Mouse (Mus musculus) forebrain, embryonic 13.5 days (tissue): Measurements from ENCODE around the gene Epc2. TPM values are rescaled to one million over a fixed set of nuclear protein-coding genes. Genes with fewer than 3 reads are reported as not detected.
A peak's percentile ranks its signal among the peaks of the same experiment; 100 is the strongest.

ENCODE experiments used
- ATAC-seq: fragments of 200-750 bp; cut with Nextera tagmentation; 2 replicates; pipeline ENCODE4 v1.8.0; 2017
- H3K27ac ChIP-seq: fragments of 300-500 bp; sonication (generic); 2 replicates; pipeline ENCODE4 v1.5.1; 2015; ENCODE audit warnings: inconsistent platforms, mild to moderate bottlenecking, moderate library complexity
- H3K27me3 ChIP-seq: fragments of 300-500 bp; sonication (generic); 2 replicates; pipeline ENCODE4 v1.6.1; 2015; ENCODE audit warnings: mild to moderate bottlenecking, inconsistent platforms
- H3K36me3 ChIP-seq: fragments of 300-500 bp; sonication (generic); 2 replicates; pipeline ENCODE4 v1.6.1; 2015; ENCODE audit warnings: mild to moderate bottlenecking, inconsistent platforms; ENCODE audit not compliant: poor library complexity, severe bottlenecking
- H3K4me1 ChIP-seq: fragments of 300-500 bp; sonication (generic); 2 replicates; pipeline ENCODE4 v1.6.1; 2015; ENCODE audit warnings: inconsistent platforms
- H3K4me2 ChIP-seq: fragments of 300-500 bp; sonication (generic); 2 replicates; pipeline ENCODE4 v1.6.1; 2015; ENCODE audit warnings: inconsistent platforms, mild to moderate bottlenecking, moderate library complexity
- H3K4me3 ChIP-seq: fragments of 300-500 bp; sonication (generic); 2 replicates; pipeline ENCODE4 v1.5.1; 2015; ENCODE audit warnings: mild to moderate bottlenecking, inconsistent platforms
- H3K9ac ChIP-seq: fragments of 300-500 bp; sonication (generic); 2 replicates; pipeline ENCODE4 v1.6.1; 2015; ENCODE audit warnings: mild to moderate bottlenecking, inconsistent platforms
- H3K9me3 ChIP-seq: fragments of 300-500 bp; sonication (generic); replicated peaks from 2 replicates; pipeline ENCODE4 v1.6.1; 2016; ENCODE audit warnings: inconsistent platforms
- WGBS: fragments of 180-500 bp; shearing (Covaris S2); methylation state at CpG from one replicate; pipeline ENCODE4 v1.1.7; 2015; 5-methylcytosine and 5-hydroxymethylcytosine counted together
- polyA plus RNA-seq: library from polyadenylated mRNA; unstranded; fragments of >200 nt; fragmentation: Nextera tagmentation; extraction: Ambion mirVana; gene quantifications from 2 replicates; pipeline ENCODE4 v1.2.1, GENCODE M21; 2015

Epc2 gene
- polyA plus RNA-seq, 1 experiment from 2014 or later = 14.7 TPM

DNA sequence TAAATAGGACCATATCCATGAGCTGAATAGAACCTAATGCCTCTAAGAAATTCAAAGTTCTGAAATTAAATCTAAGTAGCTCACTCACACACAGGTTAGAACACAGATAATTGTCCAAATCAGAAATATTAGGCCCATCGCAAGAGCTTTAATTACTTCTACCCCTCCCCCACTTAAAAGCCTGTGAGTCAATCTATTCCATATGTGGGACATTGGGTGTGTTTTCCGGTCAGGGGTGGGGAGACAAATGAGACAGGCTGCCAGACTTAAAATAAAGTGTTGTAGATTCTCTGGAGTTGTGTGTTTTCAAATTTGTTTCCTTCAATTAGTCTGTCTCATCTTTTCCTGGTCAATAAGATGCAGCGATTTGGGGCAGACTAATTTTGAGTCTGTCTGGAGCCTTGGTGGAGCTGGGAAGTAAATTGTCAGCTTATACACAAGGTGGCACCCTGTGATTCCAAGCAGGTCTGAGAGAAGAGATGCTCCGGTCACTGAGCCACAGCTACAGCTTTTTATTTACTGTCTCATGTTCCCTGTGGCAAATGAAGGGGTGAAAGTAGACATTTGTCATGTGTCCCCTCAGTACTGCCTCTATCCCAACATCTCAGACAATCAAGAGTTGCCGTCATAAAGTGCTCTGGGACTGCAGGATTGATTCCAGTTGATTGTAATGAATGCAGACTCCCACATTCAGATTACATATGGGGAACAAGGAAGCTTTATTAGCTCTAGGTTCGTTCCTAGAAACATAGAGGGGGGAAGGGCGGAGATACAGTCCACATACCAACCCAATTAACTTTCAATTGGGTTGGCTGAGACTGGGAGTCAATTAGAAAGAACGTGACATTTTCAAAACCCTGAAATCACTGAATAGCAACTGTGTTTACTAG lies 3.5 kb upstream of the Epc2 start:
- Histone ChIP-seq H3K27ac (no peak overlapping the region), H3K4me2 (peak overlapping the region; percentile 7; the same call in 1 of the 2 replicates), H3K4me1 (peaks cover 23% of the 10 kb centered on the region), H3K27me3 (no peaks in the 10 kb centered on the region), H3K9me3 (no peaks in the 10 kb centered on the region), H3K36me3 (no peaks in the 10 kb centered on the region), H3K9ac (no peak overlapping the region), H3K4me3 (no peak overlapping the region)
- ATAC-seq = no peak
- 30% methylated on average over 8 of the region's 8 CpGs for WGBS

DNA sequence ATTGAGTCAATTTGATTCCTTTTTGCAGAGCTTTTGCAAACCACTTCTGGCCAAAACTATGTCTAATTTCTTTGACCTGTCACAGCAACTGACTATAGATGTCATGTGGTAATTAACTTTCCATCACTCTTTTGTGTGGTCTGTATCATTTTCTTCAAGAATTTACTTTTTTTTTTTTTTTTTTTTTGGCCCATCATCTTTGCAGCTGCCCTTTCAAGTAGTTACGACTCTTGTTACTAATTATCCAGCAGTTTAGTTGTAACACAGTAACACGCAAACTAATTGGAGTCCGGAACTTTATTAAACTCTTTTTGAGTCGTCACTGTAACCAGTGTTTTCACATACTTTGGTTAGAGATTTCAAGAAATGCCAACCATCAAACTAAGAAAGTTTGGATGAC lies 819 bp upstream of the Epc2 start:
- H3K27ac ChIP-seq = peak overlapping the region; percentile 100
- peaks cover 37% of the 10 kb centered on the region for H3K4me1 ChIP-seq
- ATAC-seq = no peak
- peak overlapping the region; percentile 74 for H3K4me2 ChIP-seq
- peak overlapping the region; percentile 85; the same call in 1 of the 2 replicates for H3K9ac ChIP-seq
- 5% methylated on average over 4 of the region's 4 CpGs for WGBS
- no peaks in the 10 kb centered on the region for H3K36me3 ChIP-seq
- peak overlapping the region; percentile 88 for H3K4me3 ChIP-seq
- H3K9me3 ChIP-seq = no peaks in the 10 kb centered on the region
- H3K27me3 ChIP-seq = no peaks in the 10 kb centered on the region

DNA sequence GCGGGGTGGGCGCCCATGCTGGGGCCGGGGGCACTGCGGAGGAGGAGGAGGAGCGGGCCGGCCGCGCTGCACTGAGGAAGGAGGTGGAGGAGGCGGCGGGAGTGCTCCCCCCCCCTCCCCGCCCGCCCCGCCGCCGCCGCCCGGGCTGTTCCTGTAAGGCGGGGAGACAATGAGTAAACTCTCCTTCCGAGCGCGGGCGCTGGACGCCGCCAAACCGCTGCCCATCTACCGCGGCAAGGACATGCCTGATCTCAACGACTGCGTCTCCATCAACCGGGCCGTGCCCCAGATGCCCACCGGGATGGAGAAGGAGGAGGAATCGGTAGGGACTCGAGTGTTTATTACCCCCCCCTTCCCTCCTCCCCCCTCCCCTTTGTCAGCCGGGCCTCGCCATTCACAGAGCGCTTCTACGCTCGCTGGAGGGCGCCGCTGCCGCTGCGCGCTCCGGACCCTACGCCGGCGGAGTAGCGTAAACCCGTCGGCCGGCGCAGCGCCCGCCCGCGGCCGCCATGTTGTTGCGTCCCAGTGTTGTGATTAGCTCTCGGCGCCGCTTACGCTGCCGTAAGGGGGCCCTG lies 438 bp downstream of the Epc2 start:
- no peaks in the 10 kb centered on the region for H3K36me3 ChIP-seq
- WGBS = 0% methylated on average over 44 of the region's 64 CpGs
- peak; percentile 94 for ATAC-seq

DNA sequence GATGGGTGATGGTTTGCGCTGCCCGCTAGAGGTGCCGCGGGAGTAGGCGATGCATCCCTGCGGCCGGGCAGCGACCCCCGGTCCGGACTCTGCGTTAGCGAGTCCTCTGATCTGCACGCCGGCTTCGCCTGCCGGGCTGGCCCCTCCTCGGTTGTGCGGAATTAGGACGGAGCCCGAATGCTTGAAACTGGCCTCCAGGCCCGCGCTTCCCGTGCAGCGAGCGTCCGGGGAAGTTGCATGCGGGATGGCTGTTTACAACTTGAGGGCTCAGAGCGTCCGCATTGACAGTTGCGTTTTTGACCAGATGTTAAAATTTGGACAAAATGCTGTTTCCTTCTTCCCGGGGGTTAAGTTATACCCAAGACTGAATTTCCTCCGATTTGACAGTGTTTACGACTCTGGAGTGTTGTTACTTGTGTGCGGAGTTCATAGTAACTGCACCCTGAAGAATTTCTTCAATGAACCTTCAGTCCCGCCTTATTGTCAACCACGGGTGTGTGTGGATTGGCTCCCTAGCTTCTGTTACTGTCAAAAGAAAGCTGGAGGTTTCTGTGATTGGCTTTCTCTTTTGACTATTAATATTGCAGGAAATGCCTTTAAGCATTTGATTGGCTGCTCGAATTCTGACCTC lies 1.3 kb downstream of the Epc2 start:
- WGBS = under 1% methylated on average over 37 of the region's 37 CpGs
- Histone ChIP-seq H3K36me3 (no peaks in the 10 kb centered on the region), H3K27me3 (no peaks in the 10 kb centered on the region), H3K9ac (peak overlapping the region; percentile 85), H3K9me3 (no peaks in the 10 kb centered on the region), H3K4me3 (peak overlapping the region; percentile 88), H3K4me2 (peak overlapping the region; percentile 74), H3K4me1 (peaks cover 46% of the 10 kb centered on the region), H3K27ac (peak overlapping the region; percentile 100)
- peak; percentile 60 for ATAC-seq

More for the DNA sequence above, 438 bp downstream of the Epc2 start:
- no peaks in the 10 kb centered on the region for H3K9me3 ChIP-seq
- H3K9ac ChIP-seq = peak overlapping the region; percentile 85
- H3K4me3 ChIP-seq = peak overlapping the region; percentile 88
- peak overlapping the region; percentile 74 for H3K4me2 ChIP-seq
- H3K27me3 ChIP-seq = no peaks in the 10 kb centered on the region
- peaks cover 48% of the 10 kb centered on the region for H3K4me1 ChIP-seq
- peak overlapping the region; percentile 100 for H3K27ac ChIP-seq

DNA sequence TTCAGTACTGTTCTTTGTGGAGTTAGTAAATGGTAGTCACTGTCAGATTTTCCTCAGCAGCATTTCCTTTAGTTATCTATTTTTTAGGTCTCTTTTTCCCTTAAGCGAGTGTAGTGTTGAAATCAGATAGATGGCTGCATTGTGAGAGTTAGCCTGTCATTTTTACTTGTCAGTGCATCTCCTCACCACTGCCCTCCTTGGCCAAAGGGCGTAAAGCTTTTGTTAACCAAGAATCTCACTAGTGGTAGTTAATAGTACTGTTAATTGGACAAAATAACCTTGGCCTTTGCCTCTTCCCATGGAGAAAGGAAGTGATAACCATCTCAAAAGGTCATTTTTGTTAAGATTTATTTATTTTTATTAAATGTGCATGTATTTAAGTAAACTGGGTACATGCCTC lies 6.5 kb downstream of the Epc2 start:
- Histone ChIP-seq H3K27ac (no peak overlapping the region), H3K4me1 (peaks cover 29% of the 10 kb centered on the region), H3K4me2 (no peak overlapping the region), H3K9me3 (peaks cover 6% of the 10 kb centered on the region), H3K27me3 (no peaks in the 10 kb centered on the region), H3K9ac (no peak overlapping the region), H3K4me3 (no peak overlapping the region), H3K36me3 (peaks cover 5% of the 10 kb centered on the region)
- no peak for ATAC-seq
- 85% methylated on average over 2 of the region's 2 CpGs for WGBS

DNA sequence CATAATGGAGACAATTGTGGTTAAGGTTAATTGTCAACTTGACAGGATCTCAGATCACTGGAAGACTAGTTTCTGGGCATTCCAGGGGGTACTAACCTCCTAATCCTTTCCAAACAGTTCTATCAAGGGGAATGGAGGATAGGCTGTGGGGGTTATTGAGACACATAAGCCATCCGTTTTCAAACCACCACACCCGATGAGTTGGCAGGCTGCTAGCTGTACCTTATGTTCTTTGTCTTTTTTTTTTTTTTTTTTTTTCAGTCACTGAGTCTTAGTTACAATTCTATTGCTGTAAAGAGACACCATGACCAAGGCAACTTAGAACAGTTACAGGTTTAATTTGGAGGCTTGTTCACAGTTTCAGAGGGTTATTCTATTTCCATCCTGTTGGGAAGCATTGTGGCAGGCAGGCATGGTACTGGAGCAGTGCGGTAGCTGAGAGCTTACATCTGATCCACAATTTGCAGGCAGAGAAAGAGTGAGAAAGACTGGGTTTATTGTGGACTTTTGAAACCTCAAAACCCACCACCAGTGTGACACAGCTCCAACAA lies 14.5 kb downstream of the Epc2 start:
- Histone ChIP-seq H3K27ac (no peak overlapping the region), H3K4me3 (no peak overlapping the region), H3K4me2 (no peak overlapping the region), H3K9ac (no peak overlapping the region), H3K36me3 (peaks cover 5% of the 10 kb centered on the region), H3K4me1 (peaks cover 3% of the 10 kb centered on the region; the same call in 1 of the 2 replicates), H3K27me3 (no peaks in the 10 kb centered on the region), H3K9me3 (peaks cover 6% of the 10 kb centered on the region)
- WGBS = 76% methylated on average over 3 of the region's 3 CpGs
- ATAC-seq = no peak

DNA sequence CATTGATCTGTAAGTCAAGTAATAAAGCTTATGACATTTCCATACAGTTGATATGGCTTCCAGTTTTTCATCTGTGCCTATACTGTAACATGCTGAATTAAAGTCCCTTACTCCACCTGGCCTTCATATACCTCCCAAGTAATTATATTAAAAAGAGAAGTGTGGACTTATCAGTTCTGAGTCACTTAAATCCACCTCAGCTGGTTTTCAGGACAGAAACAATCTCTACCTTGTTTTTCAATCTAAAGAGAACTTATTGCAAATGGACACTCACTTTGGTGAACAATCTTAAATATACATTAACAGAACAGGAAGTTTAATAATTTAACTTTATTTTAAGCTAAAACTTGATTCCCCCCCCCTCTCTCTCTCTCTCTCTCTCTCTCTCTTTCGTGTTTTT lies 15.8 kb downstream of the Epc2 start:
- WGBS = 90% methylated on average over 1 of the region's 1 CpGs

GRCm38 (mm10) chr2:49471188-49471587 lies 19.9 kb downstream of the Epc2 start:
- WGBS = 86% methylated on average over 3 of the region's 3 CpGs

More for the DNA sequence above, 15.8 kb downstream of the Epc2 start:
- H3K27ac ChIP-seq = no peak overlapping the region
- no peak overlapping the region for H3K4me2 ChIP-seq
- peaks cover 7% of the 10 kb centered on the region; the same call in 1 of the 2 replicates for H3K4me1 ChIP-seq
- no peak for ATAC-seq
- no peaks in the 10 kb centered on the region for H3K27me3 ChIP-seq
- no peak overlapping the region for H3K9ac ChIP-seq
- H3K4me3 ChIP-seq = no peak overlapping the region
- no peaks in the 10 kb centered on the region for H3K36me3 ChIP-seq
- H3K9me3 ChIP-seq = no peaks in the 10 kb centered on the region; the same call in 1 of the 2 replicates

GRCm38 (mm10) chr2:49471641-49472355 lies 20.5 kb downstream of the Epc2 start:
- Histone ChIP-seq H3K4me1 (peaks cover 7% of the 10 kb centered on the region; the same call in 1 of the 2 replicates), H3K9me3 (no peaks in the 10 kb centered on the region), H3K4me2 (no peak overlapping the region), H3K27me3 (no peaks in the 10 kb centered on the region), H3K4me3 (no peak overlapping the region), H3K9ac (no peak overlapping the region), H3K36me3 (no peaks in the 10 kb centered on the region), H3K27ac (no peak overlapping the region)
- no peak for ATAC-seq
- 81% methylated on average over 5 of the region's 5 CpGs for WGBS

More at GRCm38 (mm10) chr2:49471188-49471587, 19.9 kb downstream of the Epc2 start:
- Histone ChIP-seq H3K36me3 (no peaks in the 10 kb centered on the region), H3K27me3 (no peaks in the 10 kb centered on the region), H3K27ac (no peak overlapping the region), H3K9me3 (no peaks in the 10 kb centered on the region), H3K4me1 (peaks cover 7% of the 10 kb centered on the region; the same call in 1 of the 2 replicates), H3K4me3 (no peak overlapping the region), H3K9ac (no peak overlapping the region), H3K4me2 (no peak overlapping the region)
- ATAC-seq = no peak

DNA sequence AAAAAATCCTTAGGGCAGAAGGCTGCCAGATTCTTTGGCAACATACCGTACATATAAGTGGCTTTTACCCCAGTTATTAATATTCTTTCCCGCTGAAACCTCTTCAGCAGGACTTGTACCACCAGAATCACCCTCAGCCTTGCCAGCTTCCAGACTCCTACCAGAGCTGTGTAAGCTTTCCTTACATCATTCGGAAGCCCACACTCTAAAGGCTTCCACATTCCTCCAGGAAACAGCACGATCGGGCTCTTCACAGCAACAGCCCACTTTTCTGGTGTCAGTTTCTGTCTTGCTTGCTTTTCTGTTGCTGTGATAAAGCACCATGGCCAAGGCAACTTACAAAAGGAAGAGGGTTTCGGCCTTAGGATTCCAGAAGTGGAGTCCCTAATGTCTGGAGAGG lies 21.2 kb downstream of the Epc2 start:
- Histone ChIP-seq H3K9ac (no peak overlapping the region), H3K9me3 (no peaks in the 10 kb centered on the region), H3K36me3 (no peaks in the 10 kb centered on the region), H3K4me3 (no peak overlapping the region), H3K4me1 (peaks cover 7% of the 10 kb centered on the region; the same call in 1 of the 2 replicates), H3K4me2 (no peak overlapping the region), H3K27me3 (no peaks in the 10 kb centered on the region), H3K27ac (no peak overlapping the region)
- 92% methylated on average over 6 of the region's 6 CpGs for WGBS
- no peak for ATAC-seq

GRCm38 (mm10) chr2:49482146-49482545 lies 30.9 kb downstream of the Epc2 start:
- Histone ChIP-seq H3K27ac (no peak overlapping the region), H3K4me1 (no peaks in the 10 kb centered on the region), H3K36me3 (no peaks in the 10 kb centered on the region), H3K4me2 (no peak overlapping the region), H3K9me3 (no peaks in the 10 kb centered on the region), H3K27me3 (no peaks in the 10 kb centered on the region), H3K4me3 (no peak overlapping the region), H3K9ac (no peak overlapping the region)
- no peak for ATAC-seq
